Mouse (Mus musculus) myocyte (in vitro differentiated cells): ENCODE results near the gene Adat3. TPM values are rescaled to one million over a fixed set of nuclear protein-coding genes. Genes with fewer than 3 reads are reported as not detected.
A peak's percentile ranks its signal among the peaks of the same experiment; 100 is the strongest.
"Not testable (repeated sequence)": the region's sequence is repeated elsewhere in the genome, so short reads cannot be mapped to it uniquely, and the experiment has no call there.

Source experiments
- H3K27me3 ChIP-seq: one replicate; pipeline ENCODE4 v1.6.1; 2011; ENCODE audit not compliant: control insufficient read depth, insufficient read depth, insufficient read length
- H3K36me3 ChIP-seq: one replicate; pipeline ENCODE4 v1.6.1; 2011; ENCODE audit not compliant: control insufficient read depth, insufficient read depth
- H3K4me2 ChIP-seq: one replicate; pipeline ENCODE4 v1.6.1; 2011; ENCODE audit warnings: low read depth, control low read depth
- H3K4me3 ChIP-seq: one replicate; pipeline ENCODE4 v1.5.1; 2011; ENCODE audit warnings: mild to moderate bottlenecking, control low read depth, moderate library complexity
- H3K79me2 ChIP-seq: one replicate; pipeline ENCODE4 v1.6.1; 2011; ENCODE audit not compliant: control insufficient read depth, insufficient read depth
- H3ac ChIP-seq: one replicate; pipeline ENCODE4 v1.6.1; 2011; ENCODE audit not compliant: control insufficient read depth, insufficient read length
- CEBPB ChIP-seq: IDR thresholded peaks from 2 replicates; pipeline ENCODE4 v1.6.1; 2011; ENCODE audit warnings: mild to moderate bottlenecking, moderate library complexity; ENCODE audit not compliant: poor library complexity, insufficient read depth, severe bottlenecking
- E2F4 ChIP-seq: IDR thresholded peaks from one replicate; pipeline ENCODE4 v1.6.1; 2011; ENCODE audit warnings: mild to moderate bottlenecking, control low read depth, moderate library complexity; ENCODE audit not compliant: insufficient read depth
- MAX ChIP-seq: IDR thresholded peaks from one replicate; pipeline ENCODE4 v1.6.1; 2011; ENCODE audit warnings: low read depth, mild to moderate bottlenecking, control low read depth
- MYOD1 ChIP-seq, 3 experiments: IDR thresholded peaks; one replicate each; pipeline ENCODE4 v1.6.1; 2011; ENCODE audit warnings: control low read depth in 2 of 3, low read depth in 2 of 3, mild to moderate bottlenecking in 2 of 3, moderate library complexity in 1 of 3; ENCODE audit not compliant: insufficient read length in 2 of 3, control insufficient read depth in 1 of 3
- MYOG ChIP-seq, 3 experiments: IDR thresholded peaks; one replicate each; pipeline ENCODE4 v1.6.1; 2011; ENCODE audit warnings: control low read depth in 2 of 3, low read depth in 2 of 3, mild to moderate bottlenecking in 2 of 3; ENCODE audit not compliant: insufficient read length in 2 of 3, control insufficient read depth in 1 of 3, insufficient read depth in 1 of 3
- POLR2A ChIP-seq: IDR thresholded peaks from one replicate; pipeline ENCODE4 v1.6.1; 2011; ENCODE audit warnings: low read depth, mild to moderate bottlenecking, control low read depth, moderate library complexity; ENCODE audit not compliant: insufficient read length
- POLR2AphosphoS2 ChIP-seq: IDR thresholded peaks from one replicate; pipeline ENCODE4 v1.6.1; 2011; ENCODE audit warnings: low read depth, control low read depth; ENCODE audit not compliant: insufficient read length
- REST ChIP-seq: IDR thresholded peaks from one replicate; pipeline ENCODE4 v1.6.1; 2011; ENCODE audit warnings: mild to moderate bottlenecking, control low read depth, moderate library complexity; ENCODE audit not compliant: insufficient read depth, insufficient read length
- SRF ChIP-seq: IDR thresholded peaks from one replicate; pipeline ENCODE4 v1.6.1; 2011; ENCODE audit warnings: low read depth; ENCODE audit not compliant: control insufficient read depth, insufficient read length
- TCF12 ChIP-seq: IDR thresholded peaks from one replicate; pipeline ENCODE4 v1.6.1; 2011; ENCODE audit warnings: mild to moderate bottlenecking, control low read depth; ENCODE audit not compliant: poor library complexity, insufficient read depth, severe bottlenecking
- TCF3 ChIP-seq: IDR thresholded peaks from one replicate; pipeline ENCODE4 v1.6.1; 2011; ENCODE audit warnings: low read depth, control low read depth; ENCODE audit not compliant: insufficient read length
- USF1 ChIP-seq: IDR thresholded peaks from one replicate; pipeline ENCODE4 v1.6.1; 2011; ENCODE audit warnings: low read depth, mild to moderate bottlenecking, control low read depth, moderate library complexity
- polyA plus RNA-seq: library from polyadenylated mRNA; unstranded; fragments of >200 nt; fragmentation: generic; extraction: Trizol; gene quantifications from one replicate; pipeline ENCODE4 v1.2.1, GENCODE M21; 2012; ENCODE audit warnings: missing spikeins

Adat3 gene
- polyA plus RNA-seq, 1 experiment: 5.7 TPM

DNA sequence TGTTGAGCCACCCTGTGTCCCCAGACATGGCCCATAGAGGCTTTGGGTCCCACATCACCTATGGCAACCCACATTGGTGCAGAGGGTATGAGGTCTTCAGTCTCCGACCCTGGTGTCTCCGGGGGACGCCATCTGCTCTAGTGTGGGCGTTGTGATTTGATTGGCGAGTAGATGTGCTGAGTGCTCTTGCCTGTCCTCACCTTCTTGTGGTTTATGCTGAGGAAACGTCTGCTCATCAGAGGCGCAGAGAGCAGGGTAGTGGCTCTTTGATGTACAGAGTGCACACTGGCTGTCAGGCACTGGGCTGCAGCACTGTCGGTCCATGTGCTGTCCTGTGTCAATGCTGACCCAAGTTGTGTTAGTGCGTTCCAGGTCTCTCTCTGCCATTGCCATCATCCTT, 26.2 kb downstream of the Adat3 start:
- H3K4me2 ChIP-seq: no peak overlapping the region
- H3K36me3 ChIP-seq: peaks cover 4% of the 10 kb centered on the region
- TF ChIP-seq MYOD1 (IDR thresholded peaks at IDR 0.05; ENCODE audit: control insufficient read depth in 1 of 3, insufficient read length in 2 of 3, low read depth in 2 of 3) (peak in 2 of 3 experiments; percentile 22 to 60), REST (no peak), SRF (no peak)
- no peak overlapping the region for H3K4me3 ChIP-seq
- H3ac ChIP-seq: no peak overlapping the region
- H3K79me2 ChIP-seq: peaks cover 92% of the 10 kb centered on the region
- no peaks in the 10 kb centered on the region for H3K27me3 ChIP-seq

DNA sequence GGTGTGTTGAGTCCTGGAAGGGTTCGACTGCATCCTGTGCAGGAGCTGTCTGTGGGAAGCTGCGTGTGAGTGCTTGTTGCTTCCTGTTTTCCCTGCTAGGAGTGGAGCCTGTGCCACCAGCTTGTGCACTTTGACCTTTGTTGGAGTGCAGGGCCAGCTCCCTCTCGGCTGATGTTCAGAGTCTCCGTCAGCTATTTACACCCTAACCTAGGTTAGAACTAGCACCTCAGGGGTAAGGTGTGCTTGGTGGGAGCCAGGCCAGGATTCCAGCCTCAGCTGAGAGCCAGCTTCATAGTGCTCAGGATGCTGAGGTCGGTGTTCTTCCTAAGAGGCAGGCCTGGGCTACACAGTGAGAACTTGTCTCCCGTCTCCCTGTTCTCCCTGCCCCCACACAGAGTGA, 32.7 kb downstream of the Adat3 start:
- Histone ChIP-seq H3K4me2 (no peak overlapping the region), H3K36me3 (peaks cover 30% of the 10 kb centered on the region), H3K79me2 (peaks cover 31% of the 10 kb centered on the region), H3ac (no peak overlapping the region), H3K27me3 (no peaks in the 10 kb centered on the region), H3K4me3 (no peak overlapping the region)
- TF ChIP-seq TCF12 (no peak), POLR2A (no peak), REST (no peak), POLR2AphosphoS2 (no peak)

DNA sequence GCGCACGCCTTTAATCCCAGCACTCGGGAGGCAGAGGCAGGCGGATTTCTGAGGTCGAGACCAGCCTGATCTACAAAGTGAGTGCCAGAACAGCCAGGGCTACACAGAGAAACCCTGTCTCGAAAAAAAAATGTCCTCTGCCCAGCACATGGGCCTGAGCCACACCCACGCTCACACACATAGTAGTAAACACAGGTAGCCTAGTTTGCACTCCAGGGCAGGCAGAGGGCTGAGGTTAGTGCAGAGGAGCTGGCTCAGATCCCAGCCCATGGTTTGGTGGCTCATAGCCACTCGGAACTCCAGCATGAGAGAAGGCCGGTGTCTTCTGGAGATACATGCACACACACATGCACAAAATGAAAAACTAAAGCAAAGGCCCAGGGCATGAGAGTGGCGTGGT, 44.3 kb downstream of the Adat3 start:
- TF ChIP-seq SRF (no peak), MAX (no peak), MYOD1 (IDR thresholded peaks at IDR 0.05; ENCODE audit: control insufficient read depth in 1 of 3, insufficient read length in 2 of 3, low read depth in 2 of 3) (no peak)
- Histone ChIP-seq H3K27me3 (no peaks in the 10 kb centered on the region), H3K36me3 (no peaks in the 10 kb centered on the region), H3K4me3 (no peak overlapping the region), H3K79me2 (peaks cover 3% of the 10 kb centered on the region), H3K4me2 (no peak overlapping the region), H3ac (no peak overlapping the region)

DNA sequence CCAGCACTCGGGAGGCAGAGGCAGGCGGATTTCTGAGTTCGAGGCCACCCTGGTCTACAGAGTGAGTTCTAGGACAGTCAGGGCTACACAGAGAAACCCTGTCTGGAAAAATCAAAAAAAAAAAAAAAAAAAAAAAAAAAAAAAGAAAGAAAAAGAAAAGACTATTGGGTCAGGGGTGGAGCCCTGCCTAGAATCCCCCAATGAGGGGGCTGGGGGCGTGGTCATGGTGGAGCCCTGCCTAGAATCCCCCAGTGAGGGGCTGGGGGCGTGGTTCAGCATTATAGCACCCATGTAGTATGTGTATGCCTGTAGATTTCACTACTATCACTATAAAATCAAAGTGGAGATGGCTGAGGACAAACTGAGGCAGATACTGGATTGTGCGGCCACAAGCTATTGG, 47.2 kb downstream of the Adat3 start:
- not testable (repeated sequence) for H3K79me2 ChIP-seq, H3K36me3 ChIP-seq, H3K27me3 ChIP-seq, H3K4me2 ChIP-seq, H3ac ChIP-seq, H3K4me3 ChIP-seq

DNA sequence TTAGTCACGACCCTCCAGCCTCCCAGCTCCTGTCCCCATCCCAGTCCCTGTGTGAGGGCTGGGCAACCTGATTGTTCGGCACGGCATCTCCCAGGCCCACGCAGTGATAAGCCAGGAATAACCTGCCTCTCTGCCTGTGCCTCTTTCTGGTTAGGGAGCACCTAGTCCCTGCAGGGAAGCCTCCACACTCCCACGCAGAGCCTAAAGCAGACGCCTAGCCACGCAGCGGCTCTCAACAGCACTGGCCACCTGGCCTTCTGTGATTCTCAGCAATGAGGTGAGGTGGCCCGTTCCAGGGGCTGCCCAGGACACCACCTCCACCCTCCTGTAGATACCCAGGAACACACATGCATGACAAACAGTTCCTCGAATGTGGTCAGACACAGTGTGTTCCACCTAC, 47.7 kb downstream of the Adat3 start:
- H3K27me3 ChIP-seq: no peaks in the 10 kb centered on the region
- H3ac ChIP-seq: no peak overlapping the region
- no peak for TF ChIP-seq CEBPB
- TF ChIP-seq MYOD1 (IDR thresholded peaks at IDR 0.05; ENCODE audit: control insufficient read depth in 1 of 3, insufficient read length in 2 of 3, low read depth in 2 of 3): no peak
- TF ChIP-seq TCF3: no peak
- TF ChIP-seq MAX: no peak
- no peak for TF ChIP-seq POLR2AphosphoS2
- no peak for TF ChIP-seq MYOG (IDR thresholded peaks at IDR 0.05; ENCODE audit: control insufficient read depth in 1 of 3, insufficient read depth in 1 of 3, insufficient read length in 2 of 3, low read depth in 2 of 3)
- TF ChIP-seq REST: no peak
- TF ChIP-seq USF1: no peak
- no peak for TF ChIP-seq POLR2A
- no peak for TF ChIP-seq E2F4
- no peak for TF ChIP-seq TCF12
- TF ChIP-seq SRF: no peak
- H3K79me2 ChIP-seq: peaks cover 12% of the 10 kb centered on the region
- no peak overlapping the region for H3K4me2 ChIP-seq
- H3K36me3 ChIP-seq: no peaks in the 10 kb centered on the region
- no peak overlapping the region for H3K4me3 ChIP-seq

DNA sequence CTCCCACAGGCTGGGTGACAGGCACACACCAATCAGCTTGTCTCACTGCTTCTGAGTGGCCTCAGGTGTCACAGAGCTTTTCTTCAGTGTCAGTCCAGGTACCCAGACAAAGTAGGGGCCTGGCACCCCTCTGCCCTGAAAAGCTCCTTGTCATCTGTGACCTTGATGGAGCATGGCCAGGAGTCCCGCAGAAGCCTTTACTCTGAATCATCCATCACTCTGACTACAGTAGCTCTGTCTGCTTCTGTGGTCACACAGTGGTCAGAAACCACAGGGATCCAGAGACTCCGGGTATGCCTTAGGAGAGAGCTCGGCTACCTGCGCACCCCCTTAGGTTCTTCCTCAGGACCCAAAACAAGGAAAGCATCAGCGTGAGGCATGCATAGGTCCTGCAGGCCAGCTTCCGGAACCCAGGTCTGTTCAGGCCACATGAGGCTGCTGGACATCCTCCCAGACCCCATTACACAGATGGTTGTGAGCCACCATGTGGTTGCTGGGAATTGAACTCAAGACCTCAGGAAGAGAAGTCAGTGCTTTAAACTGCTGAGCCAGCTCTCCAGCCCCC, 50.6 kb downstream of the Adat3 start:
- TF ChIP-seq REST (no peak), MYOD1 (IDR thresholded peaks at IDR 0.05; ENCODE audit: control insufficient read depth in 1 of 3, insufficient read length in 2 of 3, low read depth in 2 of 3) (no peak), SRF (no peak), POLR2AphosphoS2 (no peak), MAX (no peak), USF1 (no peak), TCF12 (no peak), E2F4 (no peak), MYOG (IDR thresholded peaks at IDR 0.05; ENCODE audit: control insufficient read depth in 1 of 3, insufficient read depth in 1 of 3, insufficient read length in 2 of 3, low read depth in 2 of 3) (no peak), POLR2A (no peak)
- Histone ChIP-seq H3K79me2 (peaks cover 18% of the 10 kb centered on the region), H3ac (no peak overlapping the region), H3K27me3 (no peaks in the 10 kb centered on the region), H3K4me2 (peak overlapping the region; percentile 31), H3K4me3 (no peak overlapping the region), H3K36me3 (no peaks in the 10 kb centered on the region)
